Mouse (Mus musculus) G1E (cell line): ENCODE data around the gene Ldlrad3. TPM values are rescaled to one million over a fixed set of nuclear protein-coding genes. Genes with fewer than 3 reads are reported as not detected.

Experiments used
- ATAC-seq: 2 replicates; pipeline ENCODE4 v1.8.0; 2016; ENCODE audit warnings: mild to moderate bottlenecking; ENCODE audit not compliant: insufficient number of reproducible peaks, poor library complexity, low FRiP score, severe bottlenecking; ENCODE audit errors: extremely low read depth
- DNase-seq: peaks from one replicate; pipeline ENCODE4 v3.0.0; 2012; ENCODE audit warnings: low spot score
- H3K27me3 ChIP-seq: 2 replicates; pipeline ENCODE4 v1.6.1; 2012; ENCODE audit warnings: mild to moderate bottlenecking, low read length, inconsistent platforms; ENCODE audit not compliant: insufficient read depth
- H3K36me3 ChIP-seq: replicated peaks from 2 replicates; pipeline ENCODE3; 2012; ENCODE audit warnings: mild to moderate bottlenecking, inconsistent platforms
- H3K4me1 ChIP-seq: 2 replicates; pipeline ENCODE4 v1.6.1; 2012; ENCODE audit warnings: low read depth, low read length, inconsistent platforms, mixed read lengths; ENCODE audit not compliant: insufficient read depth
- H3K4me3 ChIP-seq: 2 replicates; pipeline ENCODE4 v1.5.1; 2012; ENCODE audit warnings: low read depth, mild to moderate bottlenecking, inconsistent platforms, low read length, moderate library complexity, mixed read lengths
- H3K9me3 ChIP-seq: replicated peaks from 2 replicates; pipeline ENCODE4 v1.6.1; 2012; ENCODE audit warnings: inconsistent platforms
- CTCF ChIP-seq: IDR thresholded peaks from 2 replicates; pipeline ENCODE4 v1.5.1; 2012; ENCODE audit warnings: low read depth, low read length, inconsistent platforms, mixed read lengths
- GATA1 ChIP-seq: IDR thresholded peaks from 2 replicates; pipeline ENCODE4 v1.6.1; 2012; ENCODE audit warnings: borderline replicate concordance, low read length, inconsistent platforms, mixed read lengths
- GATA2 ChIP-seq: IDR thresholded peaks from 2 replicates; pipeline ENCODE4 v1.6.1; 2012; ENCODE audit warnings: low read depth, low read length, inconsistent platforms, borderline replicate concordance
- POLR2AphosphoS5 ChIP-seq: IDR thresholded peaks from 2 replicates; pipeline ENCODE4 v1.6.1; 2012; ENCODE audit warnings: low read depth, low read length, inconsistent platforms; ENCODE audit not compliant: insufficient replicate concordance
- TAL1 ChIP-seq: conservative IDR thresholded peaks from 2 replicates; pipeline ENCODE4 v1.6.1; 2012; ENCODE audit warnings: low read depth, low read length, inconsistent platforms, mixed read lengths
- polyA plus RNA-seq: library from polyadenylated mRNA; stranded (reverse); fragments of >175 nt; gene quantifications from 2 replicates; pipeline ENCODE4 v1.2.3, GENCODE M21; 2012
- total RNA-seq, 2 experiments: library from RNA; stranded (forward) in 1 of 2; stranded (reverse) in 1 of 2; fragments of 200-1000 nt in 1 of 2; fragments of >200 nt in 1 of 2; fragmentation: Nextera tagmentation in 1 of 2; gene quantifications; 2 replicates each; pipeline ENCODE4 v1.2.3; 2014 to 2017

Ldlrad3 gene
- total and polyA plus RNA-seq, 3 experiments: 0.01 to 0.38 TPM; not detected in 1

DNA sequence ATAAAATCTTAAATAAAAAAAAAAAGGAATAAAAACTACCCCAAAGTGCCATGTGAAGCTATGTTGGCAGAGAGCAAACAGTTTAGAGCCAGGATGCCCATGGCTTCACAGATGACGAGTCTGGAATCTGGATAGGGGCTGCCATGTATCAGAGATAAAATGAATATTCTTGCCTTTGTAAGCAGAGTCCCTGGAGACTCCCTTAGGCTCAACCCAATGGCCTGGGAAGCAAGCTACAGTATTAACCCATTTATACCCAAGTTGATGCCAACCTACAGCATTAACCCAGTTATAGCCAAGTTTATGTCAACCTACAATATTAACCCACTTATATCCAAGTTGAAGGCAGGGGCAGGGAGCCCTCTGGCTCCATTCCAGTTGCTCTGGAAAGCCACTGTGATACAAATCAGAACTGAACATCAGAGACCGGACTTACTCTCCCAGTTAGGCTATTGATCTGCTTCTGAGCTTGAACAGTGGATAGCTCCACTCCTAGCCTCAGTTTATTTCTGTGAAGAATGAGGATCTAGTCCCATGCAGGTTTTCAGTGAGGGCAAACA lies 16.1 kb upstream of the Ldlrad3 start:
- TF ChIP-seq GATA1 (no peak), GATA2 (no peak), CTCF (no peak), TAL1 (no peak), POLR2AphosphoS5 (no peak)
- no peaks in the 10 kb centered on the region for H3K4me1 ChIP-seq
- no peaks in the 10 kb centered on the region for H3K36me3 ChIP-seq
- no peaks in the 10 kb centered on the region for H3K27me3 ChIP-seq
- H3K9me3 ChIP-seq: no peaks in the 10 kb centered on the region
- DNase-seq (no peak), ATAC-seq (no peak)
- no peak overlapping the region for H3K4me3 ChIP-seq

DNA sequence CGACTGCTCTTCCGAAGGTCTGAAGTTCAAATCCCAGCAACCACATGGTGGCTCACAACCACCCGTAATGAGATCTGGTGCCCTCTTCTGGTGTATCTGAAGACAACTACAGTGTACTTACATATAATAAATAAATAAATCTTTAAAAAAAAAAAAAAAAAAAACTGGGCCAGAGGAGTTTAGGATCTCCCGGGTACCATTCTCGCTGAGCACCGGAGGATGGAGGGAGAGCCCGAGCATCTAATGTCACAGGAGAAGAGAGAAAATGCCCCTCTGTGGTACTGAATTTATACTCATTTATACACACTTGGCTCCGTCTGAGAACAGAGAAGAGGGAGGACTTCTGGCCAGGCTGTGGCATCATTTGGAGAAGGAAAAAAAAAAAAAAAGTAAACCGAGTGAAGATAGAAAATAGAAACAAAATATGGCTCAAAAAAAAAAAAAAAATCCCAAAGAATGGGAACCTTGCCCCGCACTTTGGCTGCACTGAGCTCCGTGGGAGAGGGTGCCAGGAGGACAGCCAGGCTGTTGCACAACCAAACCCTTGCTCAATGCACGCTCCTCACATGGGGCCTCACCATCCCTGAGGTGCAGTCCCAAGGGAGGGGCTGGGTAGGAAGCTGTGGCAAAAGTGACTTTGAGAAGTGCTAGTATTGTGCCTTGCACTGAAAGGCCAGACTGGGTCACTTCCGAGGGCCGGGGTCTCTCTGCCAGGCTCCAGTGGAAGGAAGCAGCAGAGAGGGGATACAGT lies 15.2 kb upstream of the Ldlrad3 start:
- peaks cover 2% of the 10 kb centered on the region; the same call in 1 of the 2 replicates for H3K27me3 ChIP-seq
- no peak for TF ChIP-seq GATA1
- TF ChIP-seq POLR2AphosphoS5: no peak
- TF ChIP-seq CTCF: no peak
- no peak overlapping the region for H3K4me3 ChIP-seq
- no peak for ATAC-seq
- no peaks in the 10 kb centered on the region for H3K9me3 ChIP-seq
- no peaks in the 10 kb centered on the region for H3K36me3 ChIP-seq
- no peaks in the 10 kb centered on the region for H3K4me1 ChIP-seq
- DNase-seq: no peak

- TF ChIP-seq TAL1: no peak
- no peak for TF ChIP-seq GATA1
- TF ChIP-seq GATA2: no peak
- TF ChIP-seq CTCF: no peak
- no peak for TF ChIP-seq POLR2AphosphoS5
- no peak for ATAC-seq
These were observed 11.1 kb upstream of the Ldlrad3 start for GRCm38 (mm10) chr2:102197332-102197731.

DNA sequence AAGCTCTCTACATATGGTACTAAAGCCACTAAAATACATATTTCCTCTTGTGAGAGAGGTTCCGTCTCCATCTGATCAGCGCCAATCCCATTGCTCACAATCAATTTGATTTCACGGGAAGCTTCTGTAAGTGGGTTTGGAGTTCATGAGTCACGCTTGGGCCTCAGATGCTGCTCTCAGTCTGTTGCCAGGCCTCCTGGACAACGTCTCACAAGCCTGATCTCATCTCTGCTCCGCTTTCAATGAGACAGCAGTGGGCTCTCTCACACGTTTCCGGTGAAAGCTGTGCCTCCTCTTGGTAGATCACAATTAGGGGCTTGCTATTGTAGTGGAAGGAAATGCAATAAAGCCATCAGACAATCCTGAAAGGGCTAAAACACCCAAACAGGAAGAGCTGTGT lies 10.5 kb upstream of the Ldlrad3 start:
- ATAC-seq: no peak
- TF ChIP-seq GATA1 (no peak), POLR2AphosphoS5 (no peak), GATA2 (no peak), CTCF (no peak)
- Histone ChIP-seq H3K9me3 (no peaks in the 10 kb centered on the region), H3K27me3 (peaks cover 2% of the 10 kb centered on the region; the same call in 1 of the 2 replicates), H3K36me3 (no peaks in the 10 kb centered on the region), H3K4me1 (no peaks in the 10 kb centered on the region), H3K4me3 (no peak overlapping the region)
- no peak for DNase-seq

More at GRCm38 (mm10) chr2:102197332-102197731, 11.1 kb upstream of the Ldlrad3 start:
- Histone ChIP-seq H3K4me1 (no peaks in the 10 kb centered on the region), H3K27me3 (peaks cover 2% of the 10 kb centered on the region; the same call in 1 of the 2 replicates), H3K4me3 (no peak overlapping the region), H3K9me3 (no peaks in the 10 kb centered on the region), H3K36me3 (no peaks in the 10 kb centered on the region)
- DNase-seq: no peak

DNA sequence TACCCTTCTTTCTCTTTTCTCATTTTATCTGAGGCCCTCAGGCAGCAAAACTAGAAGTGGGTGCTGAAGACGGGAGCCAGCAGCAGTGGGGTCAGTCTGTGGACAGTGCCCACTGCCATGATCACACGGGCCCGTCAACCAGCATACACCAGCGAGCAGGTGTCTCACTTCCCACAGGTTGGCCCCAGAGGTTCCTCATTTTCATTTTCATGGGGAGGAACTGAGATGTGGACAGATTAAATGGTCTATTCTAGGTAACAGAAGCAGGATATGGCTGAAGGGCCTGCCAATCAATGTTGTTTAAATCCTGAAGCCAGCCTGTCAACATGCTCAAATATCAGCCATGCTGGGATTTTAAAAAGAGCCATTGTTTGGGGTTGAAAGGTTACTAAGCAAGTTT lies 9.3 kb upstream of the Ldlrad3 start:
- H3K4me1 ChIP-seq: no peaks in the 10 kb centered on the region
- no peaks in the 10 kb centered on the region for H3K36me3 ChIP-seq
- ATAC-seq: no peak
- H3K9me3 ChIP-seq: no peaks in the 10 kb centered on the region
- DNase-seq: no peak
- H3K4me3 ChIP-seq: no peak overlapping the region
- no peak for TF ChIP-seq TAL1
- H3K27me3 ChIP-seq: peaks cover 6% of the 10 kb centered on the region; the same call in 1 of the 2 replicates

DNA sequence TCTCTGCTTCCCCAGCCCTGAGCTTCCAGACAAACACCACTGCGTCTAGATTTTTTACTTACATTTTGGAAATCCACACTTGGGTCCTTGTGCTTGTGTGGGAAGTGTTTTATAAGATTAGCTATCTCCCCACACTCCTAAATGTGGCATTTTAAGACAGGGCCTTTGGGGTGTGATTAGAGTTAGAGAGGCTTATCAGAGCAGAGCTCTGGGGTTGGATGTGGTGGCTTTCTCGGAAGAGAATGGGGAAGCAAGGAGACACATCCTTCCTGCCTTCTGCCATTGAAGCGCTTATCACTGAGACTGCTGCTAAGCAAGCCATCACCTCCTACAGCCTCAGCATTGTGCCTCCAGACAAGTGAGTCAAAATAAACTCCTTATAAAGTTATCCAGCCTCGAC lies 8.1 kb upstream of the Ldlrad3 start:
- Histone ChIP-seq H3K4me1 (no peaks in the 10 kb centered on the region), H3K27me3 (peaks cover 6% of the 10 kb centered on the region; the same call in 1 of the 2 replicates), H3K9me3 (no peaks in the 10 kb centered on the region), H3K4me3 (no peak overlapping the region), H3K36me3 (no peaks in the 10 kb centered on the region)
- ATAC-seq: no peak
- TF ChIP-seq GATA2: no peak
- no peak for TF ChIP-seq TAL1
- TF ChIP-seq GATA1: no peak
- no peak for TF ChIP-seq POLR2AphosphoS5
- no peak for TF ChIP-seq CTCF
- no peak for DNase-seq
